Mouse (Mus musculus): ENCODE results near the gene Lnx1. TPM values are rescaled to one million over a fixed set of nuclear protein-coding genes. Genes with fewer than 3 reads are reported as not detected.

Gene Lnx1
- polyA plus RNA-seq, 1 experiment, result 7.4 TPM

DNA sequence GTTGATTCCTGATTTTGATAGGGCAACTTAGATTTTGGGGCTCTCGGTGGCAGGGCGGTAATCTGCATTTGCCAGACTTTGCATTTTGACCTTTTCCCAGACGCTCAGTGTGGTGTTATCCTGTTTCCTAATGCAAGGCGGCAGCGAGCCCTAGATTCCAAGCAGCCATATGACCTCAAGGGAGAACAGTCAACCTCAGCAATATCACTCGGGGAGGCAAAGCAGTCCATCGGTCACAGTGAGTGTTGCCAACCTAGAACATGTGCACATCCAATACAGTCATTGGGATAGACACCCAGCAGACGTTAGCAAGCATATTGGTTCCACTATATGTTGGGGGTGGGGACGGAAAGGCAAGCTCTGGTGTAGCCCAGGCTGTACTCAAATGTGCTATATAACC lies 54.5 kb downstream of the Lnx1 start:
- Histone ChIP-seq H3K9ac (ENCODE audit: low read depth, poor library complexity, severe bottlenecking) (no peak overlapping the region), H3K4me1 (ENCODE audit: control insufficient read depth, insufficient read depth, low read length) (no peaks in the 10 kb centered on the region), H3K4me3 (ENCODE audit: low read depth, low read length) (no peak overlapping the region), H3K9me3 (replicated peaks; ENCODE audit: control insufficient read depth, insufficient read depth, low read length, poor library complexity, severe bottlenecking) (no peaks in the 10 kb centered on the region), H3K27me3 (ENCODE audit: control insufficient read depth, insufficient read depth, low read length, poor library complexity, severe bottlenecking) (no peaks in the 10 kb centered on the region), H3K27ac (ENCODE audit: insufficient read depth, low read length) (no peak overlapping the region), H3K36me3 (ENCODE audit: control insufficient read depth, insufficient read depth, low read length, poor library complexity, severe bottlenecking) (no peaks in the 10 kb centered on the region)
- TF ChIP-seq CTCF (IDR thresholded peaks at IDR 0.05; ENCODE audit: low read depth, low read length) (no peak), POLR2A (IDR thresholded peaks at IDR 0.05; ENCODE audit: insufficient read depth, low read length) (no peak), EP300 (IDR thresholded peaks at IDR 0.05; ENCODE audit: insufficient read depth, low read depth, low read length) (no peak)

DNA sequence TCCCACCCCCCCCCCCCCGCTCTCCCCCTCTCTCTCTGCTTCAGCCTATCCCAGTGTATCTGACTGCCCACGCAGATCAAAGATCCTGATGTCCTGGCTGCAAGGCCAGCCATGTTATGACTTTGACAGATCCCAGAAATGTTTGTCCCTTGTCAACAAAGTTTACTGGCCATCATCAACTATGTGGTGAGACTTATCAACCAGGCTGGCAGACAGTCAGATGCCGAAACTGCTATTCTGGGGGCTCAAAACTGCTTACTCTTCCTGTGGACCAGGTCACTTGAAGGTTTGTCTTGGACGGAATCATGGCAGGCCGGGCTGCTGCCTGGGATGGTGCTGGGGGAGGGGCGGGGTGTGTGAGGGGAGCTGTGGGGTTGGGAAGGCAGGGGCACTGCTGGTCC lies 55.1 kb downstream of the Lnx1 start:
- no peak for TF ChIP-seq EP300 (IDR thresholded peaks at IDR 0.05; ENCODE audit: insufficient read depth, low read depth, low read length)
- no peak for TF ChIP-seq POLR2A (IDR thresholded peaks at IDR 0.05; ENCODE audit: insufficient read depth, low read length)
- TF ChIP-seq CTCF (IDR thresholded peaks at IDR 0.05; ENCODE audit: low read depth, low read length), result no peak
- Histone ChIP-seq H3K27ac (ENCODE audit: insufficient read depth, low read length) (no peak overlapping the region), H3K4me3 (ENCODE audit: low read depth, low read length) (no peak overlapping the region), H3K9me3 (replicated peaks; ENCODE audit: control insufficient read depth, insufficient read depth, low read length, poor library complexity, severe bottlenecking) (no peaks in the 10 kb centered on the region), H3K36me3 (ENCODE audit: control insufficient read depth, insufficient read depth, low read length, poor library complexity, severe bottlenecking) (no peaks in the 10 kb centered on the region), H3K4me1 (ENCODE audit: control insufficient read depth, insufficient read depth, low read length) (no peaks in the 10 kb centered on the region), H3K27me3 (ENCODE audit: control insufficient read depth, insufficient read depth, low read length, poor library complexity, severe bottlenecking) (no peaks in the 10 kb centered on the region), H3K9ac (ENCODE audit: low read depth, poor library complexity, severe bottlenecking) (no peak overlapping the region)

DNA sequence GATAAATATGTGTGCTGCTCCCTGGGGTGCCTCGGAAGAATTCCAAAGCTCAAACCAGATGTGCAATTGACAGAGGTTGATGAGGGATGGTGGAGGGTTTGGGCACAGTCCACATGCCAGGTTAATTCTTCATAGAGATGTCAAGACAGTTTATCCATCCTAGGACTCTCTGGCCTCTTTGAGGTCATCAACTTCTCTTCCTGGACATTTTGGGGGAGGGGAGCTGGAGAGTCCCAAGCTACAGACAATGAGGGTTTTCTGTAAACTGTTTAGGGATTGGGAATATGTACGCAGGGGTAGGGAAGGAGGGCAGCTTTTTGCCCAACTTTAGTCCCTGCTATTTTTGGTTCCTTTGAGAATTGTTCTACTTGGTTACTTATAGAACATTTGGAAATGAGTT lies 60.4 kb downstream of the Lnx1 start:
- TF ChIP-seq EP300 (IDR thresholded peaks at IDR 0.05; ENCODE audit: insufficient read depth, low read depth, low read length) (no peak), CTCF (IDR thresholded peaks at IDR 0.05; ENCODE audit: low read depth, low read length) (no peak), POLR2A (IDR thresholded peaks at IDR 0.05; ENCODE audit: insufficient read depth, low read length) (no peak)
- Histone ChIP-seq H3K4me3 (ENCODE audit: low read depth, low read length) (no peak overlapping the region), H3K27ac (ENCODE audit: insufficient read depth, low read length) (no peak overlapping the region), H3K36me3 (ENCODE audit: control insufficient read depth, insufficient read depth, low read length, poor library complexity, severe bottlenecking) (no peaks in the 10 kb centered on the region), H3K4me1 (ENCODE audit: control insufficient read depth, insufficient read depth, low read length) (no peaks in the 10 kb centered on the region), H3K27me3 (ENCODE audit: control insufficient read depth, insufficient read depth, low read length, poor library complexity, severe bottlenecking) (no peaks in the 10 kb centered on the region), H3K9me3 (replicated peaks; ENCODE audit: control insufficient read depth, insufficient read depth, low read length, poor library complexity, severe bottlenecking) (no peaks in the 10 kb centered on the region), H3K9ac (ENCODE audit: low read depth, poor library complexity, severe bottlenecking) (no peak overlapping the region)

DNA sequence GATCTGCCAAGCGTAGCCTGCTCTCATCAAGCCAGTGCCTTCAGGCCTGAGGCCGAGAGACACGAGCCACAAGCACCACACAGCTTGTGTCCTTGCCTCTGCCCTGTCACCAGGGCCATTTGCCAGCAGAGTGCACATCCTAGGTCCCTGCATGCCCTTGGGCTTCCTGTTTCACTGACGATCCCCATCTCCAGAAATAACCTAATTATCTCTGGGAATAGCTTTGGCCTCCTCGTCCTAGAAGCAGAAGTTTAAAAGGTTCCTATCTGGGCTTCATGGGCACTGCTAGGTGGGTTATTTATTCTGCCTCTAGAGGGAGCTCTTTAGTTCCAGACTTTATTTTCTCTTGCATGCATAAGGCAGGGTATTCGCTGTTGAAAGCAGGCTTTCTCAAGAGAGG lies 61.7 kb downstream of the Lnx1 start:
- H3K4me1 ChIP-seq (ENCODE audit: control insufficient read depth, insufficient read depth, low read length), result no peaks in the 10 kb centered on the region
- no peak overlapping the region for H3K4me3 ChIP-seq (ENCODE audit: low read depth, low read length)
- no peak overlapping the region for H3K9ac ChIP-seq (ENCODE audit: low read depth, poor library complexity, severe bottlenecking)
- no peaks in the 10 kb centered on the region for H3K36me3 ChIP-seq (ENCODE audit: control insufficient read depth, insufficient read depth, low read length, poor library complexity, severe bottlenecking)
- no peaks in the 10 kb centered on the region for H3K27me3 ChIP-seq (ENCODE audit: control insufficient read depth, insufficient read depth, low read length, poor library complexity, severe bottlenecking)
- TF ChIP-seq EP300 (IDR thresholded peaks at IDR 0.05; ENCODE audit: insufficient read depth, low read depth, low read length) (no peak), POLR2A (IDR thresholded peaks at IDR 0.05; ENCODE audit: insufficient read depth, low read length) (no peak), CTCF (IDR thresholded peaks at IDR 0.05; ENCODE audit: low read depth, low read length) (no peak)
- no peak overlapping the region for H3K27ac ChIP-seq (ENCODE audit: insufficient read depth, low read length)
- H3K9me3 ChIP-seq (replicated peaks; ENCODE audit: control insufficient read depth, insufficient read depth, low read length, poor library complexity, severe bottlenecking), result no peaks in the 10 kb centered on the region

DNA sequence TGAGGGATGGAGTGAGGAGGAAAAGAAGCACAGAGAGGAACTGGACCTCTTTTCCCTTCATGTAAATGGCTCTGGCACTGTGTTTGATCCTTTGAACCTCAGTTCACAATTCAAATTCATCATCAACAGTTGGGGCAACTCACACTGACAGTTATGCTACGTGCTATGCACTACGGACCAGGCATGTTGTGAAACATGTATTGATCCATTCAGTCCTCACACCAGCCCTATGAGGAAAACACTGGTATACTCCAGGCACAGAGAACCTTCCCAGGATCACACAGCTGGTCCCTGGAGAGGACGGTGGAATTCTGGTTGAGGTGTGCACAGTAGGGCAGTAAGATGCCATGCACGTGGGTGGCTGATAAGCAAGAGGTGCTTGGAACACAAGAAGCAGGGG lies 62.2 kb downstream of the Lnx1 start:
- H3K9ac ChIP-seq (ENCODE audit: low read depth, poor library complexity, severe bottlenecking), result no peak overlapping the region
- no peak overlapping the region for H3K27ac ChIP-seq (ENCODE audit: insufficient read depth, low read length)
- H3K9me3 ChIP-seq (replicated peaks; ENCODE audit: control insufficient read depth, insufficient read depth, low read length, poor library complexity, severe bottlenecking), result no peaks in the 10 kb centered on the region
- no peaks in the 10 kb centered on the region for H3K36me3 ChIP-seq (ENCODE audit: control insufficient read depth, insufficient read depth, low read length, poor library complexity, severe bottlenecking)
- H3K27me3 ChIP-seq (ENCODE audit: control insufficient read depth, insufficient read depth, low read length, poor library complexity, severe bottlenecking), result no peaks in the 10 kb centered on the region
- H3K4me1 ChIP-seq (ENCODE audit: control insufficient read depth, insufficient read depth, low read length), result no peaks in the 10 kb centered on the region
- TF ChIP-seq CTCF (IDR thresholded peaks at IDR 0.05; ENCODE audit: low read depth, low read length) (no peak), POLR2A (IDR thresholded peaks at IDR 0.05; ENCODE audit: insufficient read depth, low read length) (no peak), EP300 (IDR thresholded peaks at IDR 0.05; ENCODE audit: insufficient read depth, low read depth, low read length) (no peak)
- H3K4me3 ChIP-seq (ENCODE audit: low read depth, low read length), result no peak overlapping the region

DNA sequence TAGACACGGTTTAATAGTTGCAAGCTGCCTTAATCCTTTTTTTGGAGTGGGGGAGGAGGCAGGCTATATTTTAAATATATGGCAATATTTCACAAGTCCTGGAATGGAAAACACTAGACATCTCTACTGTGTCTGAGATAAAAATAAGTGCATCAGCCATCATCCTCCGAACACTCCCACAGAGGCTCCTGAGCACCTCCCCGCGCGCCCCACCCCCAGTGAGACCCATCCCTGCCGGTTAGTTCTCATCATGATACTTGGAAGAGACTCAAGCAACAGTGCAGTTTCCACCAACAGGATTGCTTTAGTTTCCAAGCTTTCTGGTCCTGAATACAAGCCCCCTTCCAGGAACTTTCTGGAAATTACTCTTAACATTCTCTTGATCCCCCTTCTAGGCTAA lies 63.2 kb downstream of the Lnx1 start:
- H3K4me3 ChIP-seq (ENCODE audit: low read depth, low read length), result no peak overlapping the region
- no peaks in the 10 kb centered on the region for H3K36me3 ChIP-seq (ENCODE audit: control insufficient read depth, insufficient read depth, low read length, poor library complexity, severe bottlenecking)
- no peak for TF ChIP-seq EP300 (IDR thresholded peaks at IDR 0.05; ENCODE audit: insufficient read depth, low read depth, low read length)
- TF ChIP-seq CTCF (IDR thresholded peaks at IDR 0.05; ENCODE audit: low read depth, low read length), result no peak
- TF ChIP-seq POLR2A (IDR thresholded peaks at IDR 0.05; ENCODE audit: insufficient read depth, low read length), result no peak
- H3K9ac ChIP-seq (ENCODE audit: low read depth, poor library complexity, severe bottlenecking), result no peak overlapping the region
- no peaks in the 10 kb centered on the region for H3K9me3 ChIP-seq (replicated peaks; ENCODE audit: control insufficient read depth, insufficient read depth, low read length, poor library complexity, severe bottlenecking)
- H3K27me3 ChIP-seq (ENCODE audit: control insufficient read depth, insufficient read depth, low read length, poor library complexity, severe bottlenecking), result no peaks in the 10 kb centered on the region
- H3K27ac ChIP-seq (ENCODE audit: insufficient read depth, low read length), result no peak overlapping the region
- H3K4me1 ChIP-seq (ENCODE audit: control insufficient read depth, insufficient read depth, low read length), result no peaks in the 10 kb centered on the region

Data from ES-Bruce4 (cell line).